Mouse (Mus musculus): ENCODE measurements at regions not wholly inside any gene's neighbourhood (a gene's known extent, or its start where the extent isn't known, plus 50 kb on each side); places are given as distances from the start of the nearest gene placed in this dataset.
"Not testable (repeated sequence)": the region's sequence is repeated elsewhere in the genome, so short reads cannot be mapped to it uniquely, and the experiment has no call there.

DNA sequence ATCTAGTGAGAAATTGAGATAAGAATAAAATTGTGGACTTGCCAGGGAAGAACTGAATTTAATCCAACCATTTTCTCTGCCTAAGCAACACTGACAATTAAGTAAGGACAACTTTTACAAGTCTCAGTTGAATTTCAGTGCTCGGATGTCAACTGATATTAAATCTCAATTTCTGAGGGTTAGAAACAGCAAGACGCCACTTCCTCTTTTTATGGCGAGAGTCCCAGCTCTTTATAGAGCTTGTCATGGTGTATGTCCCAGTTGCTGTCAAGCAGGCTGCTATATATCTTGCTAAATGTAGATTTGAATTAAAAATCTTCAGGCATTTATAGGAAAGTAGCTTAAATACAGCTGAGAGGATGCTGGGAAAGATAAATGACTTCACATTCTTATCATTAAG is 697.8 kb upstream of the Got2 start:
- no peak for DNase-seq (ENCODE audit: low spot score in 2 of 2)

- DNase-seq (ENCODE audit: low spot score in 2 of 2): no peak
These were observed 664.2 kb upstream of the Got2 start for GRCm38 (mm10) chr8:96552512-96552911.

DNA sequence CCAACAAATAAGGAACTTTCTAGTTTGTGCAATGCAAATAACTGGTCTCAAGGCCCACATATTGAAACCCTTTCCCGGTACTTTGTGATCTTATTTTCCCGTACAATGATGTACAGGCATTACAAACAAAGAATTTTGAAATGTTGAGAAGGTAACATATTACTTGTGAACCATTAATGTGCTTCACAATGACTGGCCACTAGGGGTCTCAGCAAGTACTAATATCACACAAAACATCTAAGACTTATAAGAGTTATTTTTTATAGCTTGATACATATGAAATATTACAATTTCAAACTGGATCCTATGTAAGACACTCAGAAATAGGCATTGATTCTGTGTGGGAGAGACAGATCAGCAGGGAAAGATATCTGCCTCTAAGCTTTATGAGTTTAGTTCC is 662.1 kb upstream of the Got2 start:
- DNase-seq (ENCODE audit: low spot score in 2 of 2): no peak

GRCm38 (mm10) chr8:96548663-96549062 is 660.3 kb upstream of the Got2 start:
- DNase-seq (ENCODE audit: low spot score in 2 of 2): no peak

DNA sequence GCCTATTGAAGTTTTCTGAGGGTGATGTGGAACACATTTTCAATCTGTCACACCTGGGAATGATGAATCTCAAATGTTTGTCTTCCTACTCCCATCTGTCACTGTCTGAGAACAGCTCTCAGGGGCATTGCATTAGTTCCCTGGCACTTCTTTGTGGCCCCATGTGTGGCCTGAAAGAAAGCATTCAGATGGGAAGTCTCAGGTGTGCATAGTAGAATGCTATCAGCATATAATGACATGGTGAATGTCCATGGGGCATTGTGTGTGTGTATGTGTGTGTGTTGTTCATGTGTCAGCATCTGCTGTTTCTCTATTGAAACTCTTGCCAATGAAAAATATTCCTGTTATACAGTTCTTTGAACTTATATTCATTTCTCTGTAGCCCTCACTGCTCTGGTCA is 659.8 kb upstream of the Got2 start:
- DNase-seq (ENCODE audit: low spot score in 2 of 2): no peak

DNA sequence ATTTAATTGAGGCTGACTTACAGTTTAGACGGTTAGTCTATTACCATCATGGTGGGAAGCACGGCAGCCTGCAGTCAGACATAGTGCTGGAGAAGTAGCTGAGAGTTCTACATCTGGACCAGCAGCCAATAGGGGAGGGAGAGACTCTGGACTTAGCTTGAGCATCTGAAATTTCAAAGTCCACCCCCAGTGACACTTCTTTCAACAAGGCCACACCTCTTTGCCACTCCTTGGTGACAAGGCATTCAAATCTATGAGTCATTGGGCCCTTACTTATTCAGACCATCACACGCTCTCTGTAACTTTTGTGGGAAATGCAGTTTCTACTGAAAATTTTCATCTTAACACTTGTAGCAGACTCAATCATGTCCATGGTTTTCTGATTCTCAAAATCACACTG is 653.9 kb upstream of the Got2 start:
- no peak for DNase-seq (ENCODE audit: low spot score in 2 of 2)

GRCm38 (mm10) chr8:96498854-96499253 is 610.5 kb upstream of the Got2 start:
- DNase-seq (ENCODE audit: low spot score in 2 of 2): no peak

DNA sequence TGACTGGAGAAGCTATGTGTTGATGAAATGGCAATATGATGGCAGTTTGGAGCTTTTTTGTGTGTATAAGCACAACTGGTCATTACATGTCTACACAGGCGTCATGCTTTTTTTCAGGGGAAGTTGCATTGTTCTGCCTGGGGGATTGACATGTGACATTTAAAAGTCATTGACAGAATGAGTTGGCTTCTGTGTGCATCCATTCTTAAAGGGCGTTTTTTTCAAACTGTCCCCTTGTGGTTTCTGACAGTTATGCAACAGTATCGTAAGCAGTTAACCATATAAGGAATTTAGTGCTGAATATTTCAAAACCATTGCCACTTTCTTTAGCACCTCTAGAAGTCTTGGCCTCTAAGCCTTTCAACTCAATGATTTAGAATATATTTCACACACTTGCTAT is 607.1 kb upstream of the Got2 start:
- no peak for DNase-seq (ENCODE audit: low spot score in 2 of 2)

GRCm38 (mm10) chr8:96489804-96490203 is 601.5 kb upstream of the Got2 start:
- DNase-seq (ENCODE audit: low spot score in 2 of 2): no peak

DNA sequence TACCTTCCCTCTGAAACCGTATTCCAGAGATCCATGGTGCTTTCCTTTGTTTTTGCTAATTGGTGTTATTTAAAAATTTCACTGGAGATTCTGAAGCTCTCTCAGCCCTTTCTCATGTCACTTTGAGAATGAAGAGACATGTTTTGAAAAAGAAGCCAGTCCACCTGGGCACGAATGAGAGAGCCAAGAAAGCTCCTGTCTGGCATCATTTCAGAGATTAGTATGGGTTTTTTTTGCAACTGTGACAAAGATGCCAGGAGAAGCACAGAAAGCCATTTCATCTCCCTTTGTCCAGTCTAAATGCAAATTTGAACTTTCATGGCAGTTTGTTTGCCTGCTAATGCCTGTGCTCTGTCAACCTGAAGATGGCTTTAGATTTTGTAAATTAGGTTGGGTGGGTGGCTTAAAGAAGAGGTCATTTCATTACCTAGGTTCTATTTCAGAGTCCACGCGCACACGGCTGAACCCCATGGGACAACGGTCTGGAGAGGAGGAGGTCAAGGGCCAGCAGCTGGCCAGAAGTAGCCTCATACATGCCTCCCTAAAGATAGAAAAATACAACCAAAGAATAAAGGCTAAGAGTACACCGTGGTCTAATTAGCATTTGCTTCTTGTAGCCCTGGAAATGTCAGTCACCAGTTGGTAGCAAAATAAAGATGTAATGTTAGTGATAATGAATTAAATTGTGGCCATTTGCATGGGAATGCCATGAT is 600.5 kb upstream of the Got2 start:
- DNase-seq (ENCODE audit: low spot score in 2 of 2): no peak

GRCm38 (mm10) chr8:96455915-96456314 is 567.6 kb upstream of the Got2 start:
- DNase-seq (ENCODE audit: low spot score in 2 of 2): peak; percentile 4 to 9

DNA sequence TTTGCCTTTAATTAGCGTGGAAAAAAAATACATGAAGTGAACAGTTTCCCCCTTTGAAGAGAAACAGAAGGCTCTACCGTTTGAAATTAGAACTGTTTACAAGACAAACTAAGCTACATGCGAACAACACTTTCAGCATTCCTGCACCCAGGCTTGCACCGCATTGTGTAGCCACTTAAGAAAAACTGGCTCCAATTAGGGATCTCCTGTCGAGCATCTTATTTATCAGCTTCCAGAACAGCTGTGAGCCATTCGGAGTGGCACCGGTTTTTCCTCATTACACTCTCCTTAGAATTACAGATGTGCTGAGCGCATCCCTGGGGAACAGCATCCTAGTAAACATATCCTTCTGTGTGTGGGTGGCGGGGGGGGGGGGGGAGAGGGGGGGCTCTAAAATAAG is 567.0 kb upstream of the Got2 start:
- peak in 1 of 2 experiments; percentile 7 for DNase-seq (ENCODE audit: low spot score in 2 of 2)

GRCm38 (mm10) chr8:96429708-96430107 is 541.4 kb upstream of the Got2 start:
- no peak for DNase-seq (ENCODE audit: low spot score in 2 of 2)

DNA sequence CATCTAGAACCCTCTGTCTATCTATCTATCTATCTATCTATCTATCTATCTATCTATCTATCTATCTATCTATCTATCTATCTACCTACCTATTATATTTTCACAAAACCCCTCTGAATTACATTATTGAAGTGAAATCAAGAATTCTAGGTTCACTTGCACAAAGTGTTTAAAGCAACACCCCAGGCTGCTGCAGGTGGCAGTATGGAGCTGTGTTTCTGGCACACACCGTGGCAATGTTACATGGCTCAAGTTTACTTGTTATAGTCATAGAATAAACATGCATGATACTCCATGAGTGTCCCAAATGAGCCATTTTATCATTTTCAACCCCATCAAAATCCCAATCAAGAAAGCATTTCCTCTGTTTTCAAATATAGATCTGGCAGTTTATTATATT is 538.6 kb upstream of the Got2 start:
- DNase-seq (ENCODE audit: low spot score in 2 of 2): peak in 1 of 2 experiments; percentile 4

- no peak for DNase-seq (ENCODE audit: low spot score in 2 of 2)
These were observed 521.3 kb upstream of the Got2 start for GRCm38 (mm10) chr8:96409601-96410000.

DNA sequence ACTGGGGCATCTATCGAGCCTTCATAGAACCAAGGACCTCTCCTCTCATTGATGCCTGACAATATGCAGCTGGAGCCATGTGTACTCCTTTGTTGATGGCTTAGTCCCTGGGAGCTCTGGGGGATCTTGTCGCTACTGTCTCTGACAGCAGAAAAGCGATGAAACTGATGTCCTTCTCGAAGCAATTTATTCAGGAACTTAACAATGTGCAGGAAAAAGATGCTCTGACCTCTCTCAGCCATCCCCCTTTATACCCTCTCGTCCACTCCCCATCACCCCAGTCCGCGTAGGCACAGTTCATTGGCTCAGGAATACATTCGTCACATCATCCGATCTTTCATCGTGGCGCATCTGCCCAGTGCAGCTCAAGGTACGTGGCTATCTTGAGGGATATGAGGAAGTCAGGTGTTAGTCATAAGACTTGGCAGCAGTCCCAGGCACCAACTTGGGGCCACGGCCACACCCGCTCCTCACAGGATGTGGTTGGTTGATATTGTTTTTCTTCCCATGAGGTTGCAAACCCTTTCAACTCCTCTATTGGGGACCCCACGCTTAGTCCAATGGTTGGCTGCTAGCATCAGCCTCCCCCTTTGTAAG is 516.3 kb upstream of the Got2 start:
- no peak for DNase-seq (ENCODE audit: low spot score in 2 of 2)

GRCm38 (mm10) chr8:96403669-96404068 is 515.3 kb upstream of the Got2 start:
- DNase-seq (ENCODE audit: low spot score in 2 of 2): no peak

DNA sequence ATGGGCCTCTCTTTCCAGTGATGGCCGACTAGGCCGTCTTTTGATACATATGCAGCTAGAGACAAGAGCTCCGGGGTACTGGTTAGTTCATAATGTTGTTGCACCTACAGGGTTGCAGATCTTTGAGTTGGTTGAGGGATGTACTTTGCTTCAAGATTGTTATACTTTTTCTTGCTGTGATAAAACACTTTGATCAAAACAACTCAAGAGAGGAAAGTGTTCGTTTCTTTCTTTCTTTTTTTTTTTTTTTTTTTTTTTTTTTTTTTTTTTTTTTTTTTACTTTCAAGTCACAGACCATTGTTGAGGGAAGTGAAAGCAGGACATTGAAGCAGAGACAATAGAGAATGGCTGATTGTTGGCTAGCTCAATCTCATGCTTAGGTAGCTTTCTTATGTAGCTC is 511.0 kb upstream of the Got2 start:
- not testable (repeated sequence) for DNase-seq (ENCODE audit: low spot score in 2 of 2)

DNA sequence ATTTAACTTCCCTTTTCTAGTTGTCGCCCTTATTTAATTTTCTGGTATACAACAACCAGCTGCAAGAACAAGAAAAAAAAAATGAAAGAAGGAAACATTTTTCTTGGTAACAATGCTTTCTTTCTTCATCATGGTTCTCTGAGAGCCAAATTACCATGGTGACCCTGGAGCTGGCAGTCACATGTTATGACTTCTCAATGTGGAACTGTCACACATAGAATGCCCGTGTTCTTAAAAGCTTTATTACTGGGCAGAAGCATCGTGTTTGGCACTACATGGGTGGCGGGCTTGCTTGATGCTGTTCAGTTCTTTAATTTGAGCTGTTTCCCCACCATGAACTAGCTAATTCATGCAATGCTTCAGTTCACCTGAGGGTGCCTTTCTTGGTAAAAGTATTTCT is 504.7 kb upstream of the Got2 start:
- no peak for DNase-seq (ENCODE audit: low spot score in 2 of 2)

DNA sequence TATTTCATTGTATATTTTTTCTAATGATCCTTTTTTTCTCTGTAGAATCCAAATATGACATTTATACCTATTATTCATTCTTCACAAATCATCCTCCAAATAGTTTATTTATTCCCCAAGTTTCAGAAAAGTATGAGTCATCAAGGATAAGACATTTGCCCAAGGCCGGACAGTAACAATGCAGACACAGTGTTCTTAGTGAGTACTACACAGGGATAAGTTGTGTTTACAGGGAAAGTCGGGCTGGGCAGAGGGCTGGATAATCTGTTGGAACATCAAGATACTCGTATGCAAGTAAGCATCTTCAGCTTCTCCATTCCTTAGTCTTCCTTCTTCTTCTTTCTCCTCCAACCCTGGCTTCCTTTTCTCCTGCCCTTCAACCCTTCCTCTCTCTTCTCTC is 500.9 kb upstream of the Got2 start:
- no peak for DNase-seq (ENCODE audit: low spot score in 2 of 2)

GRCm38 (mm10) chr8:96370500-96370899 is 482.2 kb upstream of the Got2 start:
- DNase-seq (ENCODE audit: low spot score in 2 of 2): no peak

DNA sequence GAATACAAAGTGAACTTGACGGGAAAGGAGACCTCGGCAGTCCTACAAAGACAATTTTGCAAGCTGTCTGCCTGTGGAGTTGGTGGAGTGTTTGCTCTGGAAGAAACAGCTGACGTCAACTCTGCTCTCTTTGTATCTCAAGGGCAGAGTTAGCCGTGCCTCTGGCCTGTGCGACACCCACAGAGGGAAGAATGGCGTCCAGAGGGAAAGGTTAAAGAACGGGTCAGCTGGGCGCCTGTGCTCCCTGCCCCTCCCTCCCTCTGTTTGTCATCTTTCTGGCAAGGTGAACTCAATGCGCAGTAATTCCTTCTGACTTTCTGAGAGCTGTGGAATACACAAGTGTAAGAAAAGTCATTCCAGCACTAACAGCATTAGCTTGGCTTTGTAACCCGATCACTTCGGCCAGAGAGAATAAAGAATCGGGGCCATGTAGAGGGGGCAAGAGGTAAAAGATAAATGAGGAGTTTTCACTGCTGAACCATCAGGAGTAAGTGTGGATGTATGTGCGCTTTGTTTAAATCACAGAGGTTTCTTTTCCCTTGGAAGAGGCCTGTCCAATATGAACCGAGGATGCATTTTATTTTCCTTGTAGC is 474.6 kb upstream of the Got2 start:
- no peak for DNase-seq (ENCODE audit: low spot score in 2 of 2)

GRCm38 (mm10) chr8:96350531-96351069 is 462.3 kb upstream of the Got2 start:
- no peak for DNase-seq (ENCODE audit: low spot score in 2 of 2)
